Mouse (Mus musculus) cerebellum, adult 9-10 months (tissue): ENCODE data around the gene Epx.
"Not testable (repeated sequence)": the region's sequence is repeated elsewhere in the genome, so short reads cannot be mapped to it uniquely, and the experiment has no call there.

Experiments used
- DNase-seq: peaks from one replicate; pipeline ENCODE4 v3.0.0; 2022

Gene Epx

DNA sequence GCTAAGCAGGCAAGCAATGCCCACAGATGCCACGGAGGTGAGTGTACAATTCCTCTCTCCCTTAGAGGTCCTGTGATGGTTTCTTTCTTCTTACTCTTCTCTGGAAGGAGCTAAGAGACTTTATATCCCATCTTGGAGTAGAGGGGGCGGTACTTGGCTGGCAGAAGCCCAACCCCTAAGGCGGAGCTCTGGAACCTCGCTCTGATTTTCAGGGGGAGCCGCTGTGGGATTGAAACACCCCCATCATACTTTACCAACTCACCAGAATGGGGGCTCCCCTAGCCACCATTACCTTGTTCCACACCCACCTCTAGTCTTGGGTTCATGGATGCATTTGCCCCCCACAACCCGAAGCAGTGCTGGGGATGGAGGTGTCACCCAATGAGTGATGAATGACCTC lies at the start of gene Epx:
Epx (minus strand) TSS at position 101 of the 400 bp plus-strand sequence.
- DNase-seq, result no peak

DNA sequence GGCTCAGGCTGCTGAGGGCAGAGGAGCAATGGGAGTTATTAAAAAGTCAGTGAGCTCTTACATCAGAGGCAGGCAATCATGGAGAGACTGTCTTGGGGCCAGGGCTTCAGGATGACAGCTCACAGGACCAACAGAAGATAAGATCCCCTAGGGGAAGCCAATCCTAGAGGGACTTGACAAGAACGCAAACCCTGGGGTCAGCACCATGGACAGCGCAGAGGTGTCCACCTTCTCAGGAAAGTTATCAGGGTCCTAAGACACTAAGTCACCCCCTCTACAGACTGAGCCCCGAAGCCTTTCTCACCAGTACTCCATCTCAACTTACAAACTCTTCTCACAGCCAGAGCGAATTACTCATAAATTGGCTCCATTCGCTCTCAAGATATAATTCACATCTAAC lies 45.6 kb upstream of the Epx start, which contains the start of gene Olfr464:
Olfr464 (minus strand) TSS at position 2 of the 400 bp plus-strand sequence.
- DNase-seq, result no peak

DNA sequence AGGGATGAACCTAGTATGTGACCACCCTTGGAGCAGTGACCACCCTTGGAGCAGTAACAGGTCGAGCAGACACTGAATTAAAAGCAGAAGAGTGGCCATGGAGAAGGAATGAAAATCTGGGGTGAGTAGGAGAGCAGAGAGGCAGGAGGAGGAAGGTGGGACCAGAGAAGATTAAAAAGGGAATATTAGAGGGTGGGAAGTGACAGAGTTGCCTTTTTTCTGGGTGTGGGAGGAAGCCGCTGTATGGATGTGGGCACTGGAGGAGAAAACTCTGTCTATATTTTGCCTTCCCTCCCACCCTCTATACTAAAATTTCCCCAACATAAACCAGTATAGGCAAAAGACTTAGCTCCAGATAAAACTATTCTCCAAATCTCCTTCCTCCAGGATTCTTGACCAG lies 45.0 kb upstream of the Epx start:
- no peak for DNase-seq

- no peak for DNase-seq
These were observed 40.7 kb upstream of the Epx start for GRCm38 (mm10) chr11:87916005-87916404.

GRCm38 (mm10) chr11:87904331-87904730 lies 29.0 kb upstream of the Epx start:
- DNase-seq, result no peak

DNA sequence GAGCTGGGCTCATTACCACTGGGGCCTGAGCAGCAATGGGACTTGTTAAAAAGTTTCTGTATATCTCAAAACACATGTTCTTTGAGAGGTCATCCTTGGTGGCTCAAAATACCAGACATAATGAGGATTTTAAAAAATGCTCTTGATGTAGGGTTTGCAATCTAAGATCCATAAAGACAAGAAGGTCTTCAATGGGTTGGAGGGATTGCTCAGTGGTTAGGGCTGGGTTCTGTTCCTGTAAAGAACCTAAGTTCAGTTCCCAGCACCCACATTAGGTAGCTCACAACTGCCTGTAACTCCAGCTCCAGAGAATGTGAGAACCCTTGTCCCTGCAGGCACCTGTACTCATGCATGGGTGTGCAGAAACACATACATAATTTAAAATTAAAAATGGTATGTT lies 22.0 kb upstream of the Epx start, which contains the start of gene Olfr463:
Olfr463 (minus strand) TSS at position 101 of the 400 bp plus-strand sequence.
- no peak for DNase-seq

DNA sequence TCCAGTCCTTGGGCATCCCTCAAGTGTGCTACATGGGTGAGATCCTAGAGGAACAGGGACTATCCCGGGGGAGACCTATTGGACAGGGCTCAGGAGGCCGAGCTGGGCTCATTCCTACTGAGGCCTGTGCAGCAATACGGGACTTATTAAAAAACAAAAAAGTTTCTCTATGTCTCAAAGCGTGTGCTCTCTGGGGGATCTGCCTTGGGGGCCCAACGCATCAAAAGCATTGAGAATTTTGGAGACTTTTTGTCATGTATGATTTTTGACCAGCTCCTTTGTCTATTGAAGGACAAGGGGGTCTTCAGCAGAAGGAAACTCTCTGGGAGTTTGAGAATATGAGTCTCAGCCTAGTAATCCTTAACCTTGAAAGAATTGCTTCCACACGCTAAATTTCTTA lies 16.8 kb upstream of the Epx start, which contains the start of gene Olfr462:
Olfr462 (minus strand) TSS at position 101 of the 400 bp plus-strand sequence.
- DNase-seq, result no peak

- no peak for DNase-seq
These were observed 9.5 kb upstream of the Epx start for GRCm38 (mm10) chr11:87884856-87885255.

- DNase-seq, result no peak
These were observed 8.2 kb upstream of the Epx start for GRCm38 (mm10) chr11:87883493-87883892.

DNA sequence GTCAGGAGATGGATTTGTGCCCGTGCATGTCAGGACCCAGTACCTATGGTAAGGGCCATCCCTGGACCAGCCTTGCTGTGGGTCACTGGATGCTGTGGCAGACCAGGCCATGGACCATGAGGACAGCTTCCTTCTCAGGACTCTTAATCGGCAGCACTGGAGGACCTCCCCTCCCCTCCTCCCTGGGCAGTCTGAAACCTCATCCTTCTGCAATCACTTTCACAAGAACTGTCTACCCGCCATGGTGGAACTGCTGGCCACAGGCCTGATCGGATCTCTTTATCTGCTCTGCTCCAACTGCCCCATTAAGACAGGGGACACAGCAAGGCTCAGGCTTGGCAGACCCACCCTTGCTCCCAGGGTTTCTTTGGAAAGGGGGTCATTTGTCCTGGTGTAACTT lies 6.4 kb upstream of the Epx start:
- DNase-seq, result no peak

GRCm38 (mm10) chr11:87879826-87880225 lies 4.5 kb upstream of the Epx start:
- no peak for DNase-seq

GRCm38 (mm10) chr11:87871766-87872165 lies 3.6 kb downstream of the Epx start:
- DNase-seq, result no peak

- DNase-seq, result no peak
These were observed 5.2 kb downstream of the Epx start for GRCm38 (mm10) chr11:87870096-87870495.

GRCm38 (mm10) chr11:87866891-87867290 lies 8.4 kb downstream of the Epx start:
- DNase-seq, result not testable (repeated sequence)

GRCm38 (mm10) chr11:87862805-87863204 lies 12.5 kb downstream of the Epx start:
- no peak for DNase-seq

- DNase-seq, result no peak
These were observed 14.9 kb downstream of the Epx start for GRCm38 (mm10) chr11:87860426-87860825.

DNA sequence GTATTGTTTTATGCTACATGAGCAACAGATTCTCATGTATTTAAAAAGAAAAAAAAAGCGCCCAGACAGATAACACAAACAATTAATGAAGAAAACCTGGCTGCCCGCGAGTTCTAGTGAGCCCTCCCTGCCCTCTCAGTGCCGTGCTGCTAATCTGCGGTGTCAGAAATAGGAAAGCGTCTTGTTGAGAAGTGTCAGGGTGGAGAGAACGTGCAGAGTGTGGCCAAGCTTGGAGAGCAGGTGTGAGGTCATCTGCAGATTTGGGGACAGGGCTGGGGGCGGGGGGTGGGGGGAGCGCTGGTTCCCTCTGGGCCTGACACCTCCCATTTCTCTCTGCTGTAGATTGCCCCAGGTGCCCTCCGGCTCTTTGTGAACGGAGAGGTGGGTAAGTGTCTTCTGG lies 16.1 kb downstream of the Epx start:
- DNase-seq, result no peak

DNA sequence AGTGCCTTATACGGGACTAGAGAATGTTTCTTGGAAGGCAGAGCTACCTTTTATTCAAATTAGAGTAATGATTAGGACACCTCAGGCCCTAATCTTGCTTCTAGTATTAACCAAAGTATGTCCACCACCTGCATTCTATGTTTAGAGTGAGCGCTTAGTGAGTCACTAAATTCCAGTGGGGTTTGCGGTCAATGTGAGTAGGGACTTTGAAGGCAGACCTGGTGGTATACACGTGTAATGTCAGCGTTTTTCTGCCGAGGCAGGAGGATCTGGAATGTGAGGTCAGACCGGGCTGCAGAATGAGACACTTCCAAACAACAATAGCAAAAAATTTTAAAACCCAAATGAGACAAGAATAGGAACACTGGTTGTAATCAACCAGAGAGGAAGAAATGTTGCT lies 20.8 kb downstream of the Epx start:
- DNase-seq, result no peak

DNA sequence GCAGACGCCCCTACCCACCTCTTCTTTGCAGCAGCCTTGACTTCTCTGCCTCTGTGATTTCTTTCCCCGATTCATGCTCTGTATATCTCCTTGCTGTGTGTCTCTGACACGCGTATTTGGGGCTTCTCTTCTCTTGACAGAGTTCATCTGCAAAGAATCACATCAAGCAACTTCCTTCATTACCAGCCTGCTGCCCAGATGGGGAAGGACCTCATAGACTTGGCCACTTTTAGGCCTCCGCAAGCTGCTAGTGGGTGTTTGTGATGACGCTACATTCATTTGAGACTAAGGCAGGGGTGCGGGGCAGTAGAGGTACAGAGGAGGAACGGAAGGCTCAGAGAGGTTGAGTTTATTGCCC lies 21.8 kb downstream of the Epx start:
- DNase-seq, result peak; percentile 19

- DNase-seq, result peak; percentile 87
These were observed 22.4 kb downstream of the Epx start, which contains the start of gene Mks1 for GRCm38 (mm10) chr11:87852690-87853596. Mks1 (plus strand) TSS chr11:87853215.

DNA sequence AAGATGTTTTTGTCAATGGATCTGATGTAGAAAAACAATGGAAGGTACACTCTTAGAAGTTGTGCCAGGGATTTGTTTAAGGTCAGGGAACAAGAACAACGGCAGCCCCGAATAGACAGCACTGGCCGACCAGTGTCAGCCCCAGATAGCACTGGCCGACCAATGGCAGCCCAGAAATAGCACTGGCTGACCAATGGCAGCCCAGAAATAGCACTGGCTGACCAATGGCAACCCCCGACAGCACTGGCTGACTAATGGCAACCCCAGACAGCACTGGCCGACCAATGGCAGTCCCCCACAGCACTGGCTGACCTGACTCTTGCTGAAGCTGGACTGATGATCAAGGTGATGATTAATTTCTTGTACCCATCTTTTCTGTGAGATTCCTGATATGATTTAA lies 27.5 kb downstream of the Epx start:
- no peak for DNase-seq

- no peak for DNase-seq
These were observed 28.3 kb downstream of the Epx start for GRCm38 (mm10) chr11:87846968-87847600.

- no peak for DNase-seq
These were observed 33.9 kb downstream of the Epx start for GRCm38 (mm10) chr11:87841436-87841835.

DNA sequence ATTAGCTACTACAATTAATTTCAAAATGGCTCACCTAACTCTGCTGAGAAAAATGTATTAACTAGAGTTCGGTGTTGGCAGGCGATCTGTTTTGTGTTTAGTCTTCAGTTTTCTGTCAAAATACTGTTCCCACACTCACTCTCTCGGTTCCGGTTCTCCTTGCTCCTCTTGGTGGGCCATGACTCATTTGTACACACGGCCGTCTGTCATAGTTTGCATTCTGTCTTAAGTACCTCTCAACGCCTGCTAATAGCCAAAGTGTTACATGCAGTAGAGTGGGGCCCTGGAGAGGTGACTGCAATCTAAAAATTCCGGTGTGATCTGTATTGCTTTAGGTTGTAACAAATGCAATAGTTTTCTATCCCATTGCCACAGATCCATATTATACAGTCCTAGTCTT lies 34.7 kb downstream of the Epx start:
- no peak for DNase-seq
